Mouse (Mus musculus) Muller cell, postnatal 12 days (primary cell): ENCODE measurements around the gene Csnk1g1.

Experiments used
- DNase-seq: peaks from one replicate; pipeline ENCODE4 v3.0.0-alpha.2; 2015; ENCODE audit errors: inconsistent ontology term

Csnk1g1 gene

GRCm38 (mm10) chr9:66067542-66067941 lies 158.8 kb downstream of the Csnk1g1 start:
- peak; percentile 37 for DNase-seq

GRCm38 (mm10) chr9:66068056-66068455 lies 159.3 kb downstream of the Csnk1g1 start:
- no peak for DNase-seq

- peak; percentile 42 for DNase-seq
Observed at GRCm38 (mm10) chr9:66068971-66069391, 160.3 kb downstream of the Csnk1g1 start.

GRCm38 (mm10) chr9:66069583-66069982 lies 160.9 kb downstream of the Csnk1g1 start, which contains the start of gene Snx22:
Gene Snx22, minus strand, starts transcription at chr9:66069719.
- DNase-seq: peak; percentile 86

GRCm38 (mm10) chr9:66070151-66070550 lies 161.4 kb downstream of the Csnk1g1 start:
- no peak for DNase-seq

- no peak for DNase-seq
Observed at GRCm38 (mm10) chr9:66072754-66073153, 164.0 kb downstream of the Csnk1g1 start.

GRCm38 (mm10) chr9:66078072-66078471 lies 169.3 kb downstream of the Csnk1g1 start:
- DNase-seq: no peak

- DNase-seq: no peak
Observed at GRCm38 (mm10) chr9:66078493-66078892, 169.8 kb downstream of the Csnk1g1 start.

- no peak for DNase-seq
Observed at GRCm38 (mm10) chr9:66080804-66081459, 172.2 kb downstream of the Csnk1g1 start.

GRCm38 (mm10) chr9:66081999-66082398 lies 173.3 kb downstream of the Csnk1g1 start:
- DNase-seq: no peak

- DNase-seq: no peak
Observed at GRCm38 (mm10) chr9:66084171-66084570, 175.4 kb downstream of the Csnk1g1 start.

- DNase-seq: no peak
Observed at GRCm38 (mm10) chr9:66087062-66087461, 178.3 kb downstream of the Csnk1g1 start.

- peak; percentile 32 for DNase-seq
Observed at GRCm38 (mm10) chr9:66088411-66088810, 179.7 kb downstream of the Csnk1g1 start.

- no peak for DNase-seq
Observed at GRCm38 (mm10) chr9:66090593-66091244, 182.0 kb downstream of the Csnk1g1 start.

GRCm38 (mm10) chr9:66091327-66092231 lies 182.9 kb downstream of the Csnk1g1 start:
- no peak for DNase-seq

GRCm38 (mm10) chr9:66092664-66093063 lies 183.9 kb downstream of the Csnk1g1 start:
- no peak for DNase-seq
